Mouse (Mus musculus): ENCODE results near the gene Tspan15.

The Tspan15 gene
- long read RNA-seq, experiment 1, transcript Tspan15-201 (8 exons, 3,638 nt) = major isoform, 37 of 42 reads
- long read RNA-seq, experiment 1, partial matches to known transcripts = 0 of 42 reads
- long read RNA-seq, experiment 1, other reads (novel, unspliced or antisense) = 5 of 42 reads
- long read RNA-seq, experiment 2, transcript Tspan15-201 (8 exons, 3,638 nt) = major isoform, 18 of 22 reads
- long read RNA-seq, experiment 2, partial matches to known transcripts = 2 of 22 reads
- long read RNA-seq, experiment 2, other reads (novel, unspliced or antisense) = 2 of 22 reads

GRCm38 (mm10) chr10:62230708-62231394 lies at the start of gene Tspan15:
Gene Tspan15 (minus strand): TSS chr10:62231251.
- intact Hi-C loops (cut with DNase I) = no loop called here

GRCm38 (mm10) chr10:62279671-62280070 lies 48.6 kb upstream of the Tspan15 start:
- intact Hi-C loops (cut with DNase I) = no loop called here

GRCm38 (mm10) chr10:62279066-62279465 lies 48.0 kb upstream of the Tspan15 start:
- intact Hi-C loops (cut with DNase I) = no loop called here

GRCm38 (mm10) chr10:62277499-62278293 lies 46.6 kb upstream of the Tspan15 start:
- intact Hi-C loops (cut with DNase I) = no loop called here

GRCm38 (mm10) chr10:62275235-62275634 lies 44.2 kb upstream of the Tspan15 start:
- intact Hi-C loops (cut with DNase I) = loop anchor here (2.0 kb wide), 1 partner anchor 136 kb away; no protein-coding TSS in a partner anchor

- intact Hi-C loops (cut with DNase I) = no loop called here
Observed at GRCm38 (mm10) chr10:62269278-62269677, 38.2 kb upstream of the Tspan15 start.

- intact Hi-C loops (cut with DNase I) = no loop called here
Observed at GRCm38 (mm10) chr10:62264299-62264698, 33.2 kb upstream of the Tspan15 start.

GRCm38 (mm10) chr10:62261115-62261886 lies 30.2 kb upstream of the Tspan15 start:
- intact Hi-C loops (cut with DNase I) = no loop called here

- intact Hi-C loops (cut with DNase I) = no loop called here
Observed at GRCm38 (mm10) chr10:62258298-62258697, 27.2 kb upstream of the Tspan15 start.

GRCm38 (mm10) chr10:62252496-62253235 lies 21.6 kb upstream of the Tspan15 start:
- intact Hi-C loops (cut with DNase I) = no loop called here

GRCm38 (mm10) chr10:62252000-62252488 lies 21.0 kb upstream of the Tspan15 start, which contains the start of gene Tacr2:
Gene Tacr2 (plus strand): TSS chr10:62252438.
- intact Hi-C loops (cut with DNase I) = no loop called here

GRCm38 (mm10) chr10:62247815-62248214 lies 16.8 kb upstream of the Tspan15 start:
- intact Hi-C loops (cut with DNase I) = loop anchor here (2.0 kb wide), 1 partner anchor 141 kb away; no protein-coding TSS in a partner anchor

GRCm38 (mm10) chr10:62247156-62247555 lies 16.1 kb upstream of the Tspan15 start:
- intact Hi-C loops (cut with DNase I) = loop anchor here (2.0 kb wide), 1 partner anchor 140 kb away; no protein-coding TSS in a partner anchor

GRCm38 (mm10) chr10:62244067-62244466 lies 13.0 kb upstream of the Tspan15 start:
- intact Hi-C loops (cut with DNase I) = no loop called here

- intact Hi-C loops (cut with DNase I) = loop anchor here (1.0 kb wide), 1 partner anchor 56 kb away; no protein-coding TSS in a partner anchor
Observed at GRCm38 (mm10) chr10:62242896-62243295, 11.8 kb upstream of the Tspan15 start.

- intact Hi-C loops (cut with DNase I) = no loop called here
Observed at GRCm38 (mm10) chr10:62242358-62242757, 11.3 kb upstream of the Tspan15 start.

- intact Hi-C loops (cut with DNase I) = no loop called here
Observed at GRCm38 (mm10) chr10:62239270-62239669, 8.2 kb upstream of the Tspan15 start.

- intact Hi-C loops (cut with DNase I) = no loop called here
Observed at GRCm38 (mm10) chr10:62238688-62239087, 7.6 kb upstream of the Tspan15 start.

- intact Hi-C loops (cut with DNase I) = no loop called here
Observed at GRCm38 (mm10) chr10:62237205-62237604, 6.2 kb upstream of the Tspan15 start.

- intact Hi-C loops (cut with DNase I) = no loop called here
Observed at GRCm38 (mm10) chr10:62236165-62236564, 5.1 kb upstream of the Tspan15 start.

All from adrenal gland (tissue).